Mouse (Mus musculus) MEL (cell line): ENCODE data around the gene Ccdc9b. TPM values are rescaled to one million over a fixed set of nuclear protein-coding genes. Genes with fewer than 3 reads are reported as not detected.

Source experiments
- DNase-seq: peaks from one replicate; pipeline ENCODE4 v3.0.0; 2011; ENCODE audit warnings: low read depth, low spot score
- H3K27ac ChIP-seq: 2 replicates; pipeline ENCODE4 v1.5.1; 2012; ENCODE audit warnings: low read depth, mild to moderate bottlenecking, control low read depth, low read length, moderate library complexity; ENCODE audit not compliant: control insufficient read depth
- H3K27me3 ChIP-seq, 2 experiments: fragments of 150-350 bp in 1 of 2; sonication (generic) in 1 of 2; 2 replicates each; pipeline ENCODE4 v1.6.1; 2012; ENCODE audit warnings: low read length in 2 of 2, mild to moderate bottlenecking in 2 of 2, improper control_type of control experiment in 1 of 2, moderate library complexity in 1 of 2; ENCODE audit not compliant: insufficient read depth in 2 of 2, control insufficient read depth in 1 of 2
- H3K36me3 ChIP-seq, 2 experiments: 2 replicates each; pipeline ENCODE4 v1.6.1; 2012 to 2014; ENCODE audit warnings: low read length in 2 of 2, improper control_type of control experiment in 1 of 2, inconsistent platforms in 1 of 2, mild to moderate bottlenecking in 1 of 2; ENCODE audit not compliant: insufficient read depth in 2 of 2, control insufficient read depth in 1 of 2
- H3K4me1 ChIP-seq, 2 experiments: fragments of 150-350 bp in 1 of 2; sonication (generic) in 1 of 2; 2 replicates each; pipeline ENCODE4 v1.6.1; 2012; ENCODE audit warnings: low read length in 2 of 2, improper control_type of control experiment in 1 of 2, mild to moderate bottlenecking in 1 of 2; ENCODE audit not compliant: insufficient read depth in 2 of 2, control insufficient read depth in 1 of 2
- H3K4me3 ChIP-seq, 2 experiments: fragments of 150-350 bp in 1 of 2; sonication (generic) in 1 of 2; 2 replicates each; pipeline ENCODE4 v1.5.1; 2012; ENCODE audit warnings: low read depth in 2 of 2, low read length in 2 of 2, mild to moderate bottlenecking in 2 of 2, moderate library complexity in 2 of 2, control low read depth in 1 of 2, improper control_type of control experiment in 1 of 2; ENCODE audit not compliant: control insufficient read depth in 1 of 2, insufficient read depth in 1 of 2
- H3K79me2 ChIP-seq: 2 replicates; pipeline ENCODE4 v1.6.1; 2012; ENCODE audit warnings: mild to moderate bottlenecking, low read length, moderate library complexity; ENCODE audit not compliant: control insufficient read depth, poor library complexity, insufficient read depth
- H3K9ac ChIP-seq: 2 replicates; pipeline ENCODE4 v1.6.1; 2012; ENCODE audit warnings: low read depth, mild to moderate bottlenecking, control low read depth, low read length, moderate library complexity; ENCODE audit not compliant: control insufficient read depth, poor library complexity, severe bottlenecking
- H3K9me3 ChIP-seq: fragments of 150-350 bp; sonication (generic); replicated peaks from 2 replicates; pipeline ENCODE4 v1.6.1; 2012; ENCODE audit warnings: mild to moderate bottlenecking, low read length, improper control_type of control experiment, moderate library complexity; ENCODE audit not compliant: insufficient read depth
- BHLHE40 ChIP-seq: IDR thresholded peaks from 2 replicates; pipeline ENCODE4 v1.6.1; 2012; ENCODE audit warnings: low read depth, mild to moderate bottlenecking, inconsistent platforms, low read length, improper control_type of control experiment, borderline replicate concordance
- CHD1 ChIP-seq: IDR thresholded peaks from 2 replicates; pipeline ENCODE4 v1.6.1; 2012; ENCODE audit warnings: low read depth, mild to moderate bottlenecking, inconsistent platforms, low read length, improper control_type of control experiment
- CHD2 ChIP-seq: IDR thresholded peaks from 2 replicates; pipeline ENCODE4 v1.6.1; 2011; ENCODE audit warnings: low read length, improper control_type of control experiment
- CTCF ChIP-seq, 3 experiments: IDR thresholded peaks in 2 of 3; conservative IDR thresholded peaks in 1 of 3; 2 replicates each; pipeline ENCODE4 v1.5.1; 2011 to 2012; ENCODE audit warnings: low read length in 3 of 3, low read depth in 2 of 3, mild to moderate bottlenecking in 2 of 3, improper control_type of control experiment in 1 of 3, inconsistent platforms in 1 of 3, mixed read lengths in 1 of 3, moderate library complexity in 1 of 3; ENCODE audit not compliant: control insufficient read depth in 1 of 3, insufficient read depth in 1 of 3, poor library complexity in 1 of 3, severe bottlenecking in 1 of 3
- E2F4 ChIP-seq: IDR thresholded peaks from 2 replicates; pipeline ENCODE4 v1.6.1; 2011; ENCODE audit warnings: low read depth, low read length, improper control_type of control experiment, borderline replicate concordance
- ELF1 ChIP-seq: IDR thresholded peaks from 2 replicates; pipeline ENCODE4 v1.6.1; 2014; ENCODE audit warnings: low read depth, mild to moderate bottlenecking, inconsistent platforms, low read length, improper control_type of control experiment, moderate library complexity
- EP300 ChIP-seq, 2 experiments: IDR thresholded peaks; 2 replicates each; pipeline ENCODE4 v1.6.1; 2011; ENCODE audit warnings: improper control_type of control experiment in 2 of 2, low read length in 2 of 2, low read depth in 1 of 2, mild to moderate bottlenecking in 1 of 2
- ETS1 ChIP-seq: IDR thresholded peaks from 2 replicates; pipeline ENCODE4 v1.6.1; 2012; ENCODE audit warnings: low read depth, mild to moderate bottlenecking, inconsistent platforms, low read length, improper control_type of control experiment, moderate library complexity
- GABPA ChIP-seq: IDR thresholded peaks from 2 replicates; pipeline ENCODE4 v1.6.1; 2012; ENCODE audit warnings: low read depth, mild to moderate bottlenecking, inconsistent platforms, low read length, improper control_type of control experiment, moderate library complexity
- GATA1 ChIP-seq: IDR thresholded peaks from 2 replicates; pipeline ENCODE4 v1.6.1; 2011; ENCODE audit warnings: low read depth, low read length, improper control_type of control experiment
- JUND ChIP-seq: IDR thresholded peaks from 2 replicates; pipeline ENCODE4 v1.6.1; 2011; ENCODE audit warnings: low read depth, mild to moderate bottlenecking, improper control_type of control experiment, low read length
- KAT2A ChIP-seq: conservative IDR thresholded peaks from 2 replicates; pipeline ENCODE4 v1.6.1; 2012; ENCODE audit warnings: low read depth, low read length, improper control_type of control experiment, inconsistent platforms
- MAFK ChIP-seq: IDR thresholded peaks from 2 replicates; pipeline ENCODE4 v1.6.1; 2011; ENCODE audit warnings: low read depth, mild to moderate bottlenecking, low read length, improper control_type of control experiment, borderline replicate concordance
- MAX ChIP-seq: IDR thresholded peaks from 2 replicates; pipeline ENCODE4 v1.6.1; 2011; ENCODE audit warnings: low read length, improper control_type of control experiment
- MAZ ChIP-seq: IDR thresholded peaks from 2 replicates; pipeline ENCODE4 v1.6.1; 2012; ENCODE audit warnings: low read depth, mild to moderate bottlenecking, inconsistent platforms, low read length, improper control_type of control experiment
- MEF2A ChIP-seq: IDR thresholded peaks from 2 replicates; pipeline ENCODE4 v1.6.1; 2014; ENCODE audit warnings: low read depth, mild to moderate bottlenecking, inconsistent platforms, low read length, improper control_type of control experiment; ENCODE audit not compliant: poor library complexity, insufficient replicate concordance, severe bottlenecking; ENCODE audit errors: extremely low read depth
- MXI1 ChIP-seq: IDR thresholded peaks from 2 replicates; pipeline ENCODE4 v1.6.1; 2011; ENCODE audit warnings: mild to moderate bottlenecking, low read depth, low read length, improper control_type of control experiment
- MYC ChIP-seq: IDR thresholded peaks from 2 replicates; pipeline ENCODE4 v1.6.1; 2011; ENCODE audit warnings: low read depth, mild to moderate bottlenecking, low read length, improper control_type of control experiment, moderate library complexity
- NRF1 ChIP-seq: IDR thresholded peaks from 2 replicates; pipeline ENCODE4 v1.6.1; 2014; ENCODE audit warnings: low read depth, mild to moderate bottlenecking, inconsistent platforms, low read length, improper control_type of control experiment, moderate library complexity; ENCODE audit not compliant: poor library complexity, insufficient read depth, severe bottlenecking
- POLR2A ChIP-seq, 2 experiments: IDR thresholded peaks; 2 replicates each; pipeline ENCODE4 v1.6.1; 2011 to 2012; ENCODE audit warnings: low read length in 2 of 2, mild to moderate bottlenecking in 2 of 2, control low read depth in 1 of 2, improper control_type of control experiment in 1 of 2, low read depth in 1 of 2, moderate library complexity in 1 of 2; ENCODE audit not compliant: control insufficient read depth in 1 of 2, insufficient read depth in 1 of 2, poor library complexity in 1 of 2
- POLR2AphosphoS2 ChIP-seq: IDR thresholded peaks from 2 replicates; pipeline ENCODE4 v1.6.1; 2011; ENCODE audit warnings: low read length, improper control_type of control experiment
- POLR2AphosphoS5 ChIP-seq: IDR thresholded peaks from 2 replicates; pipeline ENCODE4 v1.6.1; 2012; ENCODE audit warnings: low read depth, borderline replicate concordance, mild to moderate bottlenecking, inconsistent platforms, low read length, moderate library complexity, mixed read lengths
- RAD21 ChIP-seq: IDR thresholded peaks from 2 replicates; pipeline ENCODE4 v1.6.1; 2011; ENCODE audit warnings: mild to moderate bottlenecking, low read depth, low read length, improper control_type of control experiment
- RCOR1 ChIP-seq: IDR thresholded peaks from 2 replicates; pipeline ENCODE4 v1.6.1; 2012; ENCODE audit warnings: low read depth, mild to moderate bottlenecking, inconsistent platforms, low read length, improper control_type of control experiment
- SIN3A ChIP-seq: IDR thresholded peaks from 2 replicates; pipeline ENCODE4 v1.6.1; 2012; ENCODE audit warnings: low read length, improper control_type of control experiment, inconsistent platforms
- SMC3 ChIP-seq: IDR thresholded peaks from 2 replicates; pipeline ENCODE4 v1.6.1; 2011; ENCODE audit warnings: low read depth, low read length, improper control_type of control experiment
- TAL1 ChIP-seq: IDR thresholded peaks from 2 replicates; pipeline ENCODE4 v1.6.1; 2012; ENCODE audit warnings: mild to moderate bottlenecking, inconsistent platforms, low read length, moderate library complexity, mixed read lengths
- TBP ChIP-seq: IDR thresholded peaks from 2 replicates; pipeline ENCODE4 v1.8.0; 2011; ENCODE audit warnings: low read depth, low read length, improper control_type of control experiment
- TCF12 ChIP-seq: IDR thresholded peaks from 2 replicates; pipeline ENCODE4 v1.6.1; 2014; ENCODE audit warnings: low read depth, mild to moderate bottlenecking, inconsistent platforms, low read length, improper control_type of control experiment, moderate library complexity
- UBTF ChIP-seq: IDR thresholded peaks from 2 replicates; pipeline ENCODE4 v1.6.1; 2012; ENCODE audit warnings: low read depth, mild to moderate bottlenecking, inconsistent platforms, low read length, improper control_type of control experiment, moderate library complexity, borderline replicate concordance; ENCODE audit not compliant: insufficient read depth
- USF1 ChIP-seq: IDR thresholded peaks from 2 replicates; pipeline ENCODE4 v1.6.1; 2014; ENCODE audit warnings: low read depth, mild to moderate bottlenecking, inconsistent platforms, low read length, improper control_type of control experiment, moderate library complexity
- USF2 ChIP-seq, 2 experiments: IDR thresholded peaks; 2 replicates each; pipeline ENCODE4 v1.6.1; 2011 to 2012; ENCODE audit warnings: improper control_type of control experiment in 2 of 2, low read length in 2 of 2, borderline replicate concordance in 1 of 2, inconsistent platforms in 1 of 2, low read depth in 1 of 2, mild to moderate bottlenecking in 1 of 2; ENCODE audit not compliant: insufficient read depth in 1 of 2
- ZC3H11A ChIP-seq: IDR thresholded peaks from 2 replicates; pipeline ENCODE4 v1.6.1; 2012; ENCODE audit warnings: low read depth, mild to moderate bottlenecking, inconsistent platforms, low read length, improper control_type of control experiment
- ZKSCAN1 ChIP-seq: IDR thresholded peaks from 2 replicates; pipeline ENCODE4 v1.6.1; 2012; ENCODE audit warnings: low read depth, mild to moderate bottlenecking, inconsistent platforms, low read length, improper control_type of control experiment, moderate library complexity
- ZMIZ1 ChIP-seq: IDR thresholded peaks from 2 replicates; pipeline ENCODE4 v1.6.1; 2012; ENCODE audit warnings: low read depth, mild to moderate bottlenecking, inconsistent platforms, low read length, improper control_type of control experiment, moderate library complexity
- ZNF384 ChIP-seq: IDR thresholded peaks from 2 replicates; pipeline ENCODE4 v1.6.1; 2012; ENCODE audit warnings: low read depth, mild to moderate bottlenecking, inconsistent platforms, low read length, improper control_type of control experiment
- polyA plus RNA-seq, 2 experiments: library from polyadenylated mRNA; stranded (reverse) in 1 of 2; unstranded in 1 of 2; fragments of >175 nt in 1 of 2; fragments of >200 nt in 1 of 2; gene quantifications; 2 replicates each; pipeline versions ENCODE4 v1.2.1 to v1.2.4; 2012; ENCODE audit warnings: low replicate concordance in 2 of 2, low read depth in 1 of 2; ENCODE audit not compliant: insufficient read length in 2 of 2, insufficient read depth in 1 of 2, missing spikeins in 1 of 2
- total RNA-seq: library from RNA; depleted of rRNA; stranded (reverse); fragments of 300-350 nt; gene quantifications from 2 replicates; pipeline ENCODE4 v1.2.3, GENCODE M21; 2012

Gene Ccdc9b
- total and polyA plus RNA-seq, 3 experiments: 1.7 to 2.4 TPM; not detected in 1

DNA sequence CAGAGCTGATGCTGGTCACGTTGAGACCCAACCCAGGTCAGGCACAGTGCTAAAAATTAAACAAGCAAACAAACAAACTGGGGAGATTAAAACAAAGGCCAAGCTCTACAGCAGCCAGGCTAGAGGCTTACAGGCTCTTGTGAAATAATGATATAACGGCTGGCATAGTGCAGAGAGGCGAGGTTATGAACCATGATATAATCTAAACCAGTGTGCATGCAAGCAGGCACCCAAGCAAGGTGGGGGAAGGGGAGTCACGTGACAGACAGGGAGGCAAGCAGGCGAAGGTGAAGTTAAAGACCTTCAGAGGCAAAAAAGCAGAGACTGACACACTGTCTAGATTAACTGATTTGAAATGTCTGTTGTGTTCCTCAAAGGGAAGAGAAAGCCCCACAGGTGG, 20.6 kb upstream of the Ccdc9b start (continued):
- no peak for TF ChIP-seq ZC3H11A

DNA sequence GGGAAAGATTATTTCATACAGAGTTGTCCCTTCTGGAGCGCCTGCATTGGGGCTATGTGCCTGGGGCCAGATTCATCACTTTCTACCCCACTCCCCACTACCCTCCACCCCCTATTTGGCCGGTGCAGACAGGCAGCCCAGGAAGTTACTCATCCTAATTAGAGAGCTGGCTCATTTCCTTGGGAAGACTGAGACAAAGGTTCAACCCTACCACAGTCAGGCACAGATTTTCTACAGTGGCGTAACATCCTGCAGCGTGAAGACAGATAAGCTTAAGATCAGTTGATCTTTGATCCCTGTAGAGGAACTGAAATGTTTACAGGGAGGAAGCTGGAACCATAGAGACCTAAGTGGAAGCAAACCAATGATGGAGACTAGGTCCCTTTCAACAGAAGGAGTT, 19.8 kb upstream of the Ccdc9b start:
- Histone ChIP-seq H3K27me3 (no peaks in the 10 kb centered on the region), H3K36me3 (peaks cover 0 to 32% of the 10 kb centered on the region in 2 experiments; a peak in 2 of 4 replicates), H3K9me3 (no peaks in the 10 kb centered on the region), H3K4me1 (peaks cover 21 to 56% of the 10 kb centered on the region in 2 experiments), H3K4me3 (no peak overlapping the region), H3K9ac (no peak overlapping the region), H3K27ac (no peak overlapping the region), H3K79me2 (no peaks in the 10 kb centered on the region; the same call in 1 of the 2 replicates)
- DNase-seq: no peak
- TF ChIP-seq POLR2AphosphoS2: no peak
- no peak for TF ChIP-seq MAX
- peak; percentile 62 for TF ChIP-seq USF1
- no peak for TF ChIP-seq MAFK
- no peak for TF ChIP-seq CTCF (IDR thresholded peaks at IDR 0.05 in 2 of 3, conservative IDR thresholded peaks at IDR 0.05 in 1 of 3; ENCODE audit: control insufficient read depth in 1 of 3, insufficient read depth in 1 of 3, low read depth in 2 of 3, low read length in 3 of 3, poor library complexity in 1 of 3, severe bottlenecking in 1 of 3)
- TF ChIP-seq EP300 (IDR thresholded peaks at IDR 0.05; ENCODE audit: low read depth in 1 of 2, low read length in 2 of 2): peak in 1 of 2 experiments; percentile 21; a peak in 1 of 4 replicates
- TF ChIP-seq ETS1: peak; percentile 89
- TF ChIP-seq MAZ: no peak
- no peak for TF ChIP-seq TBP
- TF ChIP-seq ZKSCAN1: no peak
- TF ChIP-seq NRF1: no peak
- no peak for TF ChIP-seq POLR2A (IDR thresholded peaks at IDR 0.05; ENCODE audit: control insufficient read depth in 1 of 2, insufficient read depth in 1 of 2, low read depth in 1 of 2, low read length in 2 of 2, poor library complexity in 1 of 2)
- no peak for TF ChIP-seq ZMIZ1
- TF ChIP-seq RCOR1: peak; percentile 86
- no peak for TF ChIP-seq ZNF384
- no peak for TF ChIP-seq JUND
- TF ChIP-seq POLR2AphosphoS5: no peak
- TF ChIP-seq TAL1: no peak
- TF ChIP-seq UBTF: no peak
- 0 out of 2 replicates have a peak, but pooled peaks have one; percentile 16 for TF ChIP-seq TCF12
- no peak for TF ChIP-seq MEF2A
- no peak for TF ChIP-seq ELF1
- TF ChIP-seq BHLHE40: no peak
- TF ChIP-seq GATA1: peak; percentile 44
- TF ChIP-seq CHD1: no peak
- TF ChIP-seq MXI1: no peak
- no peak for TF ChIP-seq E2F4
- no peak for TF ChIP-seq USF2 (IDR thresholded peaks at IDR 0.05; ENCODE audit: borderline replicate concordance in 1 of 2, insufficient read depth in 1 of 2, low read depth in 1 of 2, low read length in 2 of 2)
- TF ChIP-seq KAT2A: no peak
- TF ChIP-seq CHD2: no peak
- 0 out of 2 replicates have a peak, but pooled peaks have one; percentile 45 for TF ChIP-seq SIN3A
- TF ChIP-seq ZC3H11A: no peak
- TF ChIP-seq GABPA: no peak
- no peak for TF ChIP-seq SMC3
- no peak for TF ChIP-seq RAD21
- no peak for TF ChIP-seq MYC
